Mouse (Mus musculus) kidney, embryonic 14.5 days (tissue): ENCODE measurements at regions not wholly inside any gene's neighbourhood (a gene's known extent, or its start where the extent isn't known, plus 50 kb on each side); places are given as distances from the start of the nearest gene placed in this dataset.

Experiments used
- ATAC-seq: fragments of 200-750 bp; cut with Nextera tagmentation; 2 replicates; pipeline ENCODE4 v1.8.0; 2017; ENCODE audit warnings: moderate number of reproducible peaks, mild to moderate bottlenecking, moderate TSS enrichment, moderate library complexity; ENCODE audit not compliant: low FRiP score, low TSS enrichment
- H3K27ac ChIP-seq: fragments of 300-500 bp; sonication (generic); 2 replicates; pipeline ENCODE4 v1.5.1; 2014; ENCODE audit warnings: low read depth, mild to moderate bottlenecking, low read length, moderate library complexity, mixed read lengths
- H3K27me3 ChIP-seq: fragments of 300-500 bp; sonication (generic); 2 replicates; pipeline ENCODE4 v1.6.1; 2014; ENCODE audit warnings: mild to moderate bottlenecking, low read length; ENCODE audit not compliant: control insufficient read depth, insufficient read depth
- H3K36me3 ChIP-seq: fragments of 300-500 bp; sonication (generic); 2 replicates; pipeline ENCODE4 v1.6.1; 2014; ENCODE audit warnings: low read length, mixed read lengths; ENCODE audit not compliant: control insufficient read depth, insufficient read depth
- H3K4me1 ChIP-seq: fragments of 300-500 bp; sonication (generic); 2 replicates; pipeline ENCODE4 v1.6.1; 2014; ENCODE audit warnings: low read length, mixed read lengths; ENCODE audit not compliant: control insufficient read depth, insufficient read depth
- H3K4me2 ChIP-seq: fragments of 300-500 bp; sonication (generic); replicated peaks from 2 replicates; pipeline ENCODE4 v1.6.1; 2014; ENCODE audit warnings: low read depth, mild to moderate bottlenecking, low read length
- H3K4me3 ChIP-seq: fragments of 300-500 bp; sonication (generic); 2 replicates; pipeline ENCODE4 v1.5.1; 2014; ENCODE audit warnings: mild to moderate bottlenecking, low read length
- H3K9ac ChIP-seq: fragments of 300-500 bp; sonication (generic); 2 replicates; pipeline ENCODE4 v1.6.1; 2014; ENCODE audit warnings: low read depth, mild to moderate bottlenecking, low read length, moderate library complexity
- H3K9me3 ChIP-seq: fragments of 300-500 bp; sonication (generic); 2 replicates; pipeline ENCODE4 v1.6.1; 2016; ENCODE audit warnings: low read length; ENCODE audit not compliant: control insufficient read depth
- WGBS: fragments of 180-500 bp; shearing (Covaris S2); extraction: QIAGEN DNeasy Blood & Tissue Kit; methylation state at CpG from one replicate; pipeline ENCODE4 v1.1.7; 2014; 5-methylcytosine and 5-hydroxymethylcytosine counted together

DNA sequence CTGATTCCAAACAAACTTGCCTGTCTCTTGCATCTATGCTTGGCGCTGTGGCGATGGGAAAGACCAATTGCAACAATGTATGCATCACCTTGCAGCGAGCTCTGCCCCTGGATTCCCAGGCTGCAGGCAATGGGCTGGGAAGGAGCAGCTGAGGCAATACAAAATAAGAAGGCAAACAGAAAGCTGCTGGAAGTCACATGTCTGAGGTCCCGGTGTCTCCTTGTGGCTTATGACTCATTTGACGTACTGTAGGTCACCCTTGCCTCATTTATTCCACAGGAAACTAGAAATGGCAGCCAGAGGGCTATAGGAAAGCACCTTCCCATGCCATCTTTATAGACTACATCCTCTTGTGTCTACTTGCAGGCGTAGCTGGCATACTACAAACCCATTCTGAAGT lies 140.9 kb downstream of the Chic2 start:
- 0 out of 2 replicates have a peak, but pooled peaks cover 5% of the 10 kb centered on the region for H3K4me1 ChIP-seq
- peaks cover 3% of the 10 kb centered on the region; the same call in 1 of the 2 replicates for H3K9me3 ChIP-seq
- H3K27ac ChIP-seq: no peak overlapping the region
- H3K4me2 ChIP-seq: no peak overlapping the region
- no peak for ATAC-seq
- 89% methylated on average over 6 of the region's 6 CpGs for WGBS
- H3K9ac ChIP-seq: no peak overlapping the region
- H3K4me3 ChIP-seq: no peak overlapping the region
- H3K27me3 ChIP-seq: no peaks in the 10 kb centered on the region
- H3K36me3 ChIP-seq: no peaks in the 10 kb centered on the region

DNA sequence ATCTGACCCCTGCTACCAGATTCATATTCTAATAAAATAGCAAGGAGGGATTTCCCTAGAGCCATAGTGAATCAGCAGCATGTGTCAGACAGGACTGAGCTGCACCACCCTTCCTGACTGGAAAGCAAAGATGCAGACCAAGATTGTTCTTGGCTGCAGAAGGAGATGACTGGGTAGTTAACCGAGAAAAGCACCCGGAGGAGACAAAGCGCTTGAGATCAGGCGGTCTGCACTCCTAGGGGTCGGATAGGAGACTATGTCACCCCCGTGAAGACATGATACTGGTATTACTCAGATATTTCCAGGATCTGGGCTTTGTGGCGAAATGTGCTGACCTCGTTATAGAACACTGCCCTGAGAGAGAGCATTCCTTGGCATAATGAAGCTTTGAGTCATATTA lies 147.4 kb downstream of the Chic2 start:
- ATAC-seq: no peak
- Histone ChIP-seq H3K9ac (no peak overlapping the region), H3K9me3 (no peaks in the 10 kb centered on the region), H3K27ac (no peak overlapping the region), H3K36me3 (no peaks in the 10 kb centered on the region), H3K4me3 (no peak overlapping the region), H3K27me3 (no peaks in the 10 kb centered on the region), H3K4me1 (no peaks in the 10 kb centered on the region), H3K4me2 (no peak overlapping the region)
- WGBS: 84% methylated on average over 8 of the region's 8 CpGs

DNA sequence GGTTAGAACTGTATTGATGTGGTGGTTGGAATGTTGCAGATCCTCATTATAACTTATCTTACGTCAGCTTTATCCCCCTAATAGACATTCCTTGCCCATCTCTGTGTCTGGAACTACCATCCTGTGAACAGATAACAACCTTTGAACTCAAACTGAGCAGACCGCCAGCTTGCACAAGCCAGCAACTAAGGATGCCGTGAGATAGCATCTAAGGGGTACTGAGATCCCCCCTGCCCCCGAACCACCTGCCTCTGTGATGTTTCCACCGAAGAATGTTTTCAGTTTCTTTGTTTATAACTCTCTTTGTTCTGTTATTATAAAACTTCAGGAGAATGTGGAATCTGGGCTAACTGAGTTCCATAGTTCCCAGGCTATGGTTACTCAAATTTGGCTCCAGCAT lies 151.3 kb downstream of the Chic2 start:
- no peaks in the 10 kb centered on the region for H3K27me3 ChIP-seq
- 79% methylated on average over 5 of the region's 5 CpGs for WGBS

DNA sequence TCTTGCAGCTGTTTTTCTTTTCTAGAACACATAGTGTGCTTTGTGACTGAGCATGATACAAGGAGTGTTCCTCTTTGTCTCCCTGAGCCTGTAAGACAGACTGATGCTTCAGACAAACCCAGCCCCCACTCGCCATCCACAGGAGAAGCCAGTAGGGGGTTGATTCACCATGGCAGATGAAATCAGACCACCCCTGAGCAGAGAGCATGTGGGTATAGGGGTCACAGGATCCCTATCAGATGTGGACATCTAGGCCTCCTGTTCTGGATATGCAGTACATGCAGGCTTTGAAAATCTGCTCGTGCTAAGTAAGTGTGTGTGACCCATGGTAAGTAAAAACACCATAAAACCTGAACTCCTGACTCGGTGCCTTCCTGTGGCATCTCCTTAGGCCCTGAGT lies 153.0 kb downstream of the Chic2 start:
- no peaks in the 10 kb centered on the region for H3K27me3 ChIP-seq
- H3K9ac ChIP-seq: no peak overlapping the region
- no peak for ATAC-seq
- H3K4me1 ChIP-seq: no peaks in the 10 kb centered on the region
- H3K27ac ChIP-seq: no peak overlapping the region
- H3K9me3 ChIP-seq: no peaks in the 10 kb centered on the region
- no peaks in the 10 kb centered on the region for H3K36me3 ChIP-seq
- no peak overlapping the region for H3K4me3 ChIP-seq
- 29% methylated on average over 3 of the region's 3 CpGs for WGBS
- no peak overlapping the region for H3K4me2 ChIP-seq

More for the DNA sequence above, 151.3 kb downstream of the Chic2 start:
- H3K4me1 ChIP-seq: no peaks in the 10 kb centered on the region
- no peak for ATAC-seq
- no peaks in the 10 kb centered on the region for H3K36me3 ChIP-seq
- no peak overlapping the region for H3K4me2 ChIP-seq
- no peak overlapping the region for H3K27ac ChIP-seq
- H3K4me3 ChIP-seq: no peak overlapping the region
- H3K9ac ChIP-seq: no peak overlapping the region
- H3K9me3 ChIP-seq: no peaks in the 10 kb centered on the region

DNA sequence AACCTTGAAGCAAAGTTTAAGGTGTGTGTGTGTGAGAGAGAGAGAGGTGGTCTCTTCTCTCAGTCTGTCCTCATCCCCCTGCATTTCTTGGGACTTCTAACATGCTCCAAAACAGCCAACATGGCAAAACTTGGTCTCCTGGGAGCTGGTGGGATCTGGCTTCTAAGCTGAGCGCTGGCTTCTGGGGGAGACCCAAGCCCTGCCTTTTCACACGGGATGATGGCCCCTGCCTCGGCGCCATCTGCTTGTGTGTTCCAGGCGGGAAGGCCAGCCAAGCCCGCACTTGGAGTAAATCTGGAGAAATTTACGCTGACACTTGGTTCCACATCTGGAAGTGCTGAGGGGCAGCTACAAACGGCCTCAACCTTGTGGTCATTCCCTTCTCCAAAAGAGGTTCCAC lies 155.6 kb downstream of the Chic2 start:
- Histone ChIP-seq H3K36me3 (no peaks in the 10 kb centered on the region), H3K27me3 (no peaks in the 10 kb centered on the region), H3K4me3 (no peak overlapping the region), H3K9me3 (no peaks in the 10 kb centered on the region), H3K4me2 (no peak overlapping the region), H3K9ac (no peak overlapping the region), H3K4me1 (no peaks in the 10 kb centered on the region), H3K27ac (no peak overlapping the region)
- WGBS: 54% methylated on average over 8 of the region's 8 CpGs
- ATAC-seq: no peak

DNA sequence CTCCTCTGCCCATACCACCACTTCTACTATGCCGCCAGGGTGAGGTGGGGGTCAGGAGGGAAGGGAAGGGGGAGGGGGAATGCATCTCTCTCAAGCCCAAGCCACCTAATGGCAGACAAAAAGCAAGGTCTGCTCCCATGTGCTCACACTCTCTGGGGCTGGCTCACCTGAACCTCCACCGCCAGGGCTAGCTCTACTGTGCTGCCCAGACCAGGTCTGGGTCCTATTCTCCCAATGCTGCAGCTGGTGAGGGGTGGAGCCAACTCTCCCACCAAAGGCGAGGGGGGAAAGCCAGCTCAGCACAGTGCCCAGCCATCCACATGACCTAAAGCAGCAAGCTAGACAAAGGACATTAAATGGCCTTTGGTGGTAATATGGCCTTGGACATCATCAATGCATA lies 158.6 kb downstream of the Chic2 start:
- 81% methylated on average over 3 of the region's 3 CpGs for WGBS
- Histone ChIP-seq H3K27me3 (no peaks in the 10 kb centered on the region), H3K36me3 (no peaks in the 10 kb centered on the region), H3K4me1 (no peaks in the 10 kb centered on the region), H3K4me3 (no peak overlapping the region), H3K9me3 (no peaks in the 10 kb centered on the region), H3K9ac (no peak overlapping the region), H3K4me2 (no peak overlapping the region), H3K27ac (no peak overlapping the region)
- ATAC-seq: no peak

DNA sequence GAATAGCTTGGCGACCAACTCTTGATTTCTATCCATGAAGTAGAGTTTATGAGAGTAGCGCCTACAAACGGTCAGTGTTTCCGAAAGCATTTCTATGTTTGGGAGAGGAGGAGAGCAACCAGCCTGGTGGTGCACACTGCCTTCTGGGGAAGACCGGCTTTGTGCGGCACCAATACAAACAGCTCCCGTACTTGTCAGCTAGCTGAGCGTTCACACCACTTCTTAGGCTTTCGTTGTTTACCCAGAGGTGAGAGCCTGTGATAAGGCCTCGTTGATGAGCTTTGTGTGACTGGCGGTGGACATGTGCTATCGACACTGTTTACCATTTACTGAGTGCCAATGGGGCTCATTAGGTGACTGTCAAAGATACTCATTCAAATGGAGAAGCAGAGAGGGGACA lies 162.0 kb downstream of the Chic2 start:
- H3K4me2 ChIP-seq: no peak overlapping the region
- ATAC-seq: no peak
- no peaks in the 10 kb centered on the region for H3K4me1 ChIP-seq
- WGBS: 48% methylated on average over 12 of the region's 12 CpGs
- H3K36me3 ChIP-seq: no peaks in the 10 kb centered on the region
- no peaks in the 10 kb centered on the region for H3K9me3 ChIP-seq
- H3K4me3 ChIP-seq: no peak overlapping the region
- no peaks in the 10 kb centered on the region for H3K27me3 ChIP-seq
- H3K27ac ChIP-seq: no peak overlapping the region
- H3K9ac ChIP-seq: no peak overlapping the region

DNA sequence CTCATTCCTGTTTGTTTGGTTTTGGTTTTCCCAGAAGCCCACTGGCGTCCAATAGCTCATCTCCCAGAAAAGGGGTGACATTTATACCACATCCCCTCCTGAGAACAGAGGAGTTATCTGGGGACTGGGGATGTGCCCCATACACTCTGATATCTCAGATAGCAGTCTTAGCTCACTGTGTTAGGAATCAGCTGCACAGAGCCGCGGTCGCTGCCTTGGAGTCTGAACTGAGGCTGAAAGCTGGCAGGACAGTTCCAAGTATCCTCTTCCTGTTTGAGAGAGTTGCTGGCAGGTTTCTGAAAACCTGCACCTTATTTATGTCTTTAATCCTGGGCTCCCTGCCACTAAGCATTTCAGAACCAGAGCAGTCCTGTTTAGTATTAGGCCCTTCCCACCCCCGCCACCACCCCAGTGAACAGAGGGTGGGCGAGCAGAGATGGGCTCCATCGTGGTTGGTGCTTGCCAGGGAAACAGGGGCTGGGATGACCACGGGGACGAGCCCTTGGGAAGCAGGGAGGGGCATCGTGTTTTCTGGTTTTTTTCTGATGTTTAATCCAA lies 163.8 kb downstream of the Chic2 start:
- no peak for ATAC-seq
- no peak overlapping the region for H3K4me3 ChIP-seq
- no peak overlapping the region for H3K27ac ChIP-seq
- H3K9ac ChIP-seq: no peak overlapping the region
- H3K36me3 ChIP-seq: no peaks in the 10 kb centered on the region
- H3K4me2 ChIP-seq: no peak overlapping the region
- 74% methylated on average over 10 of the region's 10 CpGs for WGBS
- no peaks in the 10 kb centered on the region for H3K9me3 ChIP-seq
- no peaks in the 10 kb centered on the region for H3K4me1 ChIP-seq
- H3K27me3 ChIP-seq: no peaks in the 10 kb centered on the region

DNA sequence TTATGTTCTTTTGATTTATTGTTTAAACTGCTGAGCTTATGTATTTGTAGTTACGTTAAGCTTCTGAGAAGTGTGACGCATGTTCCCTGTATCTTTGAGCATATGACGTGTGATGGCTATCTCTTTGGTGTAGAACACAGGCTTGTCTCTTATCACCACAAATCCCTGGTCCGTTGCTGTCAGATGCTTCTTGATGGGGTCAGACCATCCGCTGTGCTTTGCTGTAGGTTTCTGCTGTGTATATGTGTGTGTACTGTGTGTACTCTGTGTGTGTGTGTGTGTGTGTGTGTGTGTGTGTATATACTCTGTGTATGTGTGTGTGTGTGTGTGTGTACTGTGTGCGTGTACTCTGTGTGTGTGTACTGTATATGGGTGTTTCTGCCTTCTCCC lies 164.5 kb downstream of the Chic2 start:
- ATAC-seq: no peak
- 85% methylated on average over 6 of the region's 6 CpGs for WGBS
- Histone ChIP-seq H3K27me3 (no peaks in the 10 kb centered on the region), H3K36me3 (no peaks in the 10 kb centered on the region), H3K9ac (no peak overlapping the region), H3K27ac (no peak overlapping the region), H3K4me1 (no peaks in the 10 kb centered on the region), H3K4me2 (no peak overlapping the region), H3K9me3 (no peaks in the 10 kb centered on the region), H3K4me3 (no peak overlapping the region)
